Mouse (Mus musculus): ENCODE measurements around the gene Gm11634. TPM values are rescaled to one million over a fixed set of nuclear protein-coding genes. Genes with fewer than 3 reads are reported as not detected.

Gene Gm11634
- not detected in 2 replicates for polyA plus RNA-seq (2015; fragmentation: Nextera tagmentation; extraction: Ambion mirVana)

DNA sequence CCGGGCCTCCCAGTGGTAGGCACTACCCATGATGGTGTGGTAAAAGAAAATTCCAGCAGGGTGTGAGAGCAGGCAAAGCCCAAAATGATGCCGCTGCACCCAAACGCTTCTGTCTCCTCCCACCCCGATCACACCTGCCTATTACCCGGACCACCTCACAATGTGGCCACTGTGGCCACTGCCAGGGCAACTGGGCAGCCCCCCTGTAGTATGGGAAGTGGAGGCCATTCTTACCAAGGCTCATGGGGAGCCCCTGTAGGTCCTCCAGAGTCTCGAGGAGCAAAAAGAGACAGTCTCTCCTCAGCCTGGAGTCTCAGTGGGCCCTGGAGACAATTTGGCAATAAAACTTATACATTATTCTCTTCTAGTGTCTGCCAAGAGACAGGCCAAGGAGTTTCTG lies at the start of gene Gm11634:
TSS of gene Gm11634 (minus strand) at position 101 of the 400 bp plus-strand sequence.

DNA sequence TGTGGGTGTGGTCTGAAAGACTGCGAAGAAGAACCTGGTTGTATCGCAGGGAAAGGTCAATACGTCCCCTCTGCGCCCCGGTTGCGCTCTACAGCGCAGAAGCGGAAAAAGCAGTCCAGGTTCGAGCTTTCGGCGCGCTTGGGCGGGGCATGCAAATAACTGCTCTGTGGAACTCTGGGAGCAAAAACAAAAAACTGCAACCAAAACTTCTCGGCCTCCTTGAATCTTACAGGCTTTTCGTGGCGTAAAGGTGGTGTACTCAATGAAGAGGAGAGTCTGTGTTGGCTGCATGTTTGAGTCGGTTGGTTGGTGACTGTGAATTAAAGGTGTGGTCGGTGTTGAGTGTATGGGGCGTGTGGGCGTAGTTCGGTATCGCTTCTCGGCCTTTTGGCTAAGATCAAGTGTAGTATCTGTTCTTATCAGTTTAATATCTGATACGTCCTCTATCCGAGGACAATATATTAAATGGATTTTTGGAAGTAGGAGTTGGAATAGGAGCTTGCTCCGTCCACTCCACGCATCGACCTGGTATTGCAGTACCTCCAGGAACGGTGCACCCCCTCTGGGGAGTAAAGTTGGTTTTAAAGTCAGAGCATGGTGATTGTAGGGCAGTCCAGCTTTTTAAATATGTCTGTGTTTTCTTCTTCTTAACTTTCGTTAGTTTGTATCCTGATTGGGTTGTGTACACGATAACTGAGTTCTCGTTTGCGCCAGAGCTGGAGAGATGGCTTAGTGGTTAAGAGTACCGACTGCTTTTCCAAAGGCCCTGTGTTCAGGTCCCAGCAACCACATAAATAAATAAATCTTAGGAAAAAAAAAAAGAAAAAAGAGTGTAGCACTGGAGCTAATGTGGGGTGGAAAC lies 28.2 kb upstream of the Gm11634 start, which contains the start of gene Rdm1:
TSS of gene Rdm1 (plus strand) at position 201 of the 862 bp plus-strand sequence.

DNA sequence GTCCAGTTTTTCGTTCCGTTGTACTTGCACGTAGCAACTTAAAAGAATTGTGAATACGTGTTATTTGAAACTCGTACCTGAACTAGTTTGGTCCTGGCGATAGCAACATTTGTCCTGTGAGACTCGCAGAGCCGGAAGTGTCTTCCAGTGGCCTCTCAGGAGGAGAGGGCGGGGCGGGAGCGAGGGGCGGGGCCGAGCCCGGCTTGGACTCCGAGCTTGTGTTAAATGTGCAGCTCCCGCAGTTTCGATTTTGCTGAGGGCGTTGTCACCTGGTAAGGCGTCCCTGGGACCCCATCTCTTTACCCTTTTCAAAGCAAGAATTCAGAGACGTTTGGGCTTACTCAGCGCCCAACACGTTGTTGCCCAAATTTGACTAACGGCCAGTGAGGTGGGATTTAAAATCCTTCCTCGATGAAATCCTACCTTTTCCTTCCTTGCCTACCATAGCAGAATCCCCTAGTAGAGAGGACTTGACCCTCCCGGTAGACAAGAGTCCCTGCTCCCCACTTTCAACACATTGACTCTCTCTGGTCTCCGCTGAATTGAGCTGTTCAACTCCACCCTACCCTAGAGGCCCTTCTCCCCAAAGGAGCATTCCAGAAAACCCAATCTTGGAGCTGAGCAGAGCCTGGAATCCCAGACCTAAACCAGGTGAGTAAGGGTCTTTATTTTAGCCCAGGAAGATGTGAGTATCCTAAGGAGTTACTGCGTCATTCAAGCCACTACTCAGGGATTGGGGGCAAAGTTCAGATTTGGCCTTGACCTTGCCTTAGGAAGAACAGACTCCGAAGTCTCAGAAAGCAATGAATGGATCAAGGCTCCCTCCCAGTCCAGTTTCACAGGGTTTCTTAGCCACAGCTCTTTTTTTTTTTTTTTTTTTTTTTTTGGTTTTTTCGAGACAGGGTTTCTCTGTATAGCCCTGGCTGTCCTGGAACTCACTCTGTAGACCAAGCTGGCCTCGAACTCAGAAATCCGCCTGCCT lies 16.7 kb downstream of the Gm11634 start, which contains the start of gene Tmem106a:
TSS of gene Tmem106a (plus strand) at position 189 of the 982 bp plus-strand sequence.

DNA sequence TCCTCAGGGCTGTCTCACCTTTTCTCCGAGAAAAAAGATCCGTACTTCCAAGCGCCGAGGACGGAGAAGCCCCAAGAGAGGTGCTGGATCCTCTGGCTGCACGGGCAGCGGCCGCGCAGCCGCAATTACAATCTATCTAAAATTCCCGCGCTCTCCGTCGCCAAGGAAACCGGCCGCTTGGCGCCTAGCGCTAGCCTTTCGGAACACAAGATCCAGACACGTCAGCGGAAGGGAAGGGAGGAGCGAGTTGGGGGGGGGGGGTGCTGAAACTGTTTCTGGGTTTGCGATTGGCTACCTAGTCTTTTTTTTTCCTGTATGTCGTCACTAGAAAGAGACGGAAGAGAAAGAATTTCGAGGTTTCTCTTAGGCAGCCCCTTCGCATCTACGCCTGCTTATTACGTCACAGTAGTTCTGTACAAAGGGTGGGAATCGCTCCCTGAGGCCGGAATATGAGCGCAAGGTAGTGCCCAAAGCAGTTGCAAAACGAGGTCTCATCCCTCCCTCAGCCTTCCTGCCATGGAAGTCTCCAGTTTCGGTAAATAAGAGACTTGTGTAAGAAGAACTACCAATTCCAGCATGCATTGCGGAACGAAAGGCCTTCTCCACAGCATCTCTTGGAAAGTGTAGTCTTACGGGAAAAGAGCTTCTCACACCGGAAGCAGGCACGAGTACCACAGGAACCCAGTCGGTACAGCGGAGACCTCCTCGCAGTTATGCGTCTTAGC lies 47.1 kb downstream of the Gm11634 start, which contains the start of the genes Brca1 and Nbr1:
TSS of gene Brca1 (minus strand) at position 205 of the 725 bp plus-strand sequence.
TSS of gene Nbr1 (plus strand) at position 399 of the 725 bp plus-strand sequence.

Other genes with a start within 250 kb of the Gm11634 start
- gene G6pc, start 231.7 kb downstream of the Gm11634 start, polyA plus RNA-seq (2015; fragmentation: Nextera tagmentation; extraction: Ambion mirVana): 4.1 and 7.5 TPM in 2 replicates
- 29.9 and 39.5 TPM in 2 replicates for gene Aarsd1, start 181.6 kb downstream of the Gm11634 start, polyA plus RNA-seq (2015; fragmentation: Nextera tagmentation; extraction: Ambion mirVana)
- 3.0 and 3.6 TPM in 2 replicates for gene Gm27029, start 174.5 kb downstream of the Gm11634 start, polyA plus RNA-seq (2015; fragmentation: Nextera tagmentation; extraction: Ambion mirVana)
- gene Rundc1, start 174.2 kb downstream of the Gm11634 start, polyA plus RNA-seq (2015; fragmentation: Nextera tagmentation; extraction: Ambion mirVana): 13.2 and 19.8 TPM in 2 replicates
- gene Ptges3l, start 173.9 kb downstream of the Gm11634 start, polyA plus RNA-seq (2015; fragmentation: Nextera tagmentation; extraction: Ambion mirVana): 5.9 and 11.6 TPM in 2 replicates
- 327 and 341 TPM in 2 replicates for gene Rpl27, start 157.0 kb downstream of the Gm11634 start, polyA plus RNA-seq (2015; fragmentation: Nextera tagmentation; extraction: Ambion mirVana)
- 57.4 and 61.2 TPM in 2 replicates for gene Ifi35, start 150.8 kb downstream of the Gm11634 start, polyA plus RNA-seq (2015; fragmentation: Nextera tagmentation; extraction: Ambion mirVana)
- 10.7 and 14.9 TPM in 2 replicates for gene Rnd2, start 134.3 kb downstream of the Gm11634 start, polyA plus RNA-seq (2015; fragmentation: Nextera tagmentation; extraction: Ambion mirVana)
- gene Vat1, start 133.0 kb downstream of the Gm11634 start, polyA plus RNA-seq (2015; fragmentation: Nextera tagmentation; extraction: Ambion mirVana): 59.9 and 78.0 TPM in 2 replicates
- gene Brca1, start 47.3 kb downstream of the Gm11634 start, polyA plus RNA-seq (2015; fragmentation: Nextera tagmentation; extraction: Ambion mirVana): 1.8 and 3.2 TPM in 2 replicates
- 44.8 and 67.0 TPM in 2 replicates for gene Nbr1, start 47.1 kb downstream of the Gm11634 start, polyA plus RNA-seq (2015; fragmentation: Nextera tagmentation; extraction: Ambion mirVana)
- 11.8 and 14.0 TPM in 2 replicates for gene Tmem106a, start 17.0 kb downstream of the Gm11634 start, polyA plus RNA-seq (2015; fragmentation: Nextera tagmentation; extraction: Ambion mirVana)
- gene Rdm1, start 27.9 kb upstream of the Gm11634 start, polyA plus RNA-seq (2015; fragmentation: Nextera tagmentation; extraction: Ambion mirVana): 65.0 and 84.8 TPM in 2 replicates
- 5.2 and 5.7 TPM in 2 replicates for gene Arl4d, start 66.3 kb upstream of the Gm11634 start, polyA plus RNA-seq (2015; fragmentation: Nextera tagmentation; extraction: Ambion mirVana)
- gene Dhx8, start 133.7 kb upstream of the Gm11634 start, polyA plus RNA-seq (2015; fragmentation: Nextera tagmentation; extraction: Ambion mirVana): 14.0 and 17.0 TPM in 2 replicates
- gene Etv4, start 186.1 kb upstream of the Gm11634 start, polyA plus RNA-seq (2015; fragmentation: Nextera tagmentation; extraction: Ambion mirVana): 3.0 and 8.5 TPM in 2 replicates